Mouse (Mus musculus) testis, adult 10 weeks (tissue): ENCODE measurements around the gene B4galnt3. TPM values are rescaled to one million over a fixed set of nuclear protein-coding genes. Genes with fewer than 3 reads are reported as not detected.

ENCODE experiments used
- polyA plus RNA-seq: library from polyadenylated mRNA; stranded (reverse); fragments of 350-450 nt; fragmentation: Illumina TruSeq; extraction: RNeasy Lipid Tissue Mini Kit (QIAGEN cat#74804); gene quantifications from one replicate; pipeline ENCODE4 v1.2.3, GENCODE M21; 2014; ENCODE audit warnings: low read depth, low replicate concordance

The B4galnt3 gene
- polyA plus RNA-seq = 0.90 TPM

GRCm38 (mm10) chr6:120294056-120294784 lies at the start of gene B4galnt3, which contains the start of gene D330020A13Rik:
TSS of gene B4galnt3 (minus strand) at chr6:120294559.
TSS of gene D330020A13Rik (plus strand) at chr6:120294364.

Other genes starting within 250 kb of the B4galnt3 start
- not detected for gene Ninj2, start 201.2 kb downstream of the B4galnt3 start, polyA plus RNA-seq
- gene D330020A13Rik, start 195 bp downstream of the B4galnt3 start, polyA plus RNA-seq = not detected
- 68.1 TPM for gene Kdm5a, start 69.6 kb upstream of the B4galnt3 start, polyA plus RNA-seq
- 32.7 TPM for gene Ccdc77, start 69.8 kb upstream of the B4galnt3 start, polyA plus RNA-seq
- 0.97 TPM for gene Il17ra, start 168.7 kb upstream of the B4galnt3 start, polyA plus RNA-seq
- gene Tmem121b, start 199.2 kb upstream of the B4galnt3 start, polyA plus RNA-seq = 0.06 TPM
- 8.2 TPM for gene Hdhd5, start 236.8 kb upstream of the B4galnt3 start, polyA plus RNA-seq